Mouse (Mus musculus): Measurements from ENCODE around the gene Cdh12. TPM values are rescaled to one million over a fixed set of nuclear protein-coding genes. Genes with fewer than 3 reads are reported as not detected.
"Not testable (repeated sequence)": the region's sequence is repeated elsewhere in the genome, so short reads cannot be mapped to it uniquely, and the experiment has no call there.

Cdh12 gene
- polyA plus RNA-seq, 1 experiment = not detected

- Histone ChIP-seq H3K27me3 (ENCODE audit: control insufficient read depth, insufficient read depth, low read length) (no peaks in the 10 kb centered on the region), H3K4me3 (ENCODE audit: extremely low read depth, insufficient read depth, insufficient read length) (no peak overlapping the region), H3K27ac (ENCODE audit: insufficient read depth, low read length) (no peak overlapping the region), H3K4me1 (ENCODE audit: control insufficient read depth, insufficient read depth, insufficient read length) (no peaks in the 10 kb centered on the region), H3K36me3 (ENCODE audit: control insufficient read depth, insufficient read depth, low read length) (no peaks in the 10 kb centered on the region)
- DNase-seq (ENCODE audit: low read depth in 1 of 2, low spot score in 2 of 2) = no peak
- 81% methylated on average over 5 of the region's 5 CpGs for WGBS
- TF ChIP-seq POLR2A (IDR thresholded peaks at IDR 0.05; ENCODE audit: low read depth, low read length) = no peak
These were observed 926.4 kb downstream of the Cdh12 start for GRCm38 (mm10) chr15:21375460-21375859.

- WGBS = 75% methylated on average over 3 of the region's 3 CpGs
- H3K4me1 ChIP-seq (ENCODE audit: control insufficient read depth, insufficient read depth, insufficient read length) = no peaks in the 10 kb centered on the region
- no peaks in the 10 kb centered on the region for H3K36me3 ChIP-seq (ENCODE audit: control insufficient read depth, insufficient read depth, low read length)
- no peaks in the 10 kb centered on the region for H3K27me3 ChIP-seq (ENCODE audit: control insufficient read depth, insufficient read depth, low read length)
- no peak overlapping the region for H3K4me3 ChIP-seq (ENCODE audit: extremely low read depth, insufficient read depth, insufficient read length)
- no peak for DNase-seq (ENCODE audit: low read depth in 1 of 2, low spot score in 2 of 2)
- TF ChIP-seq POLR2A (IDR thresholded peaks at IDR 0.05; ENCODE audit: low read depth, low read length) = no peak
- no peak for TF ChIP-seq CTCF (IDR thresholded peaks at IDR 0.05; ENCODE audit: extremely low read depth, insufficient read depth, insufficient read length, insufficient replicate concordance)
- H3K27ac ChIP-seq (ENCODE audit: insufficient read depth, low read length) = no peak overlapping the region
These were observed 926.8 kb downstream of the Cdh12 start for GRCm38 (mm10) chr15:21375871-21376270.

DNA sequence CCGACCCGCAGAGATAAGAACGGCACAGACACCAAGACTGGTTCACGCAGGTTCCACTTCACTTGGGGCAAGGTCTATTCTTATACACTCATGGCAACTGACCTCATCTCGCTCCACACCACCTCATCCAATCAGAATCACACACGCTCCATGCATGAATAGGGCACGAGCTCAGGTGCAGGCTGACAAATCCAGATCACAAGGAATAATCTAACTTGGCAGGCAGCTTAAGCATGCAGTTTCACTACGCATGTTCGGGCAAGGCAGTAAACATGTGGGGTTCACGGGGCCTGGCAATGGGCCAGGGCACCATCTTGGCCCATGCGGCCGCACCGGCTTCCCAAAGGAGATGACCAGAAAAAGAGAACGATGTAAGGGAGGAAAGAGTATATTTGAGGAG lies 942.4 kb downstream of the Cdh12 start:
- H3K27ac ChIP-seq (ENCODE audit: insufficient read depth, low read length); H3K4me3 ChIP-seq (ENCODE audit: extremely low read depth, insufficient read depth, insufficient read length); H3K4me1 ChIP-seq (ENCODE audit: control insufficient read depth, insufficient read depth, insufficient read length); H3K36me3 ChIP-seq (ENCODE audit: control insufficient read depth, insufficient read depth, low read length); H3K27me3 ChIP-seq (ENCODE audit: control insufficient read depth, insufficient read depth, low read length); DNase-seq (ENCODE audit: low read depth in 1 of 2, low spot score in 2 of 2): not testable (repeated sequence)
- 90% methylated on average over 14 of the region's 14 CpGs for WGBS

GRCm38 (mm10) chr15:21393080-21393479 lies 944.0 kb downstream of the Cdh12 start:
- no peaks in the 10 kb centered on the region for H3K4me1 ChIP-seq (ENCODE audit: control insufficient read depth, insufficient read depth, insufficient read length)
- H3K27me3 ChIP-seq (ENCODE audit: control insufficient read depth, insufficient read depth, low read length) = no peaks in the 10 kb centered on the region
- no peaks in the 10 kb centered on the region for H3K36me3 ChIP-seq (ENCODE audit: control insufficient read depth, insufficient read depth, low read length)
- H3K4me3 ChIP-seq (ENCODE audit: extremely low read depth, insufficient read depth, insufficient read length) = no peak overlapping the region
- no peak overlapping the region for H3K27ac ChIP-seq (ENCODE audit: insufficient read depth, low read length)
- 88% methylated on average over 3 of the region's 3 CpGs for WGBS
- no peak for DNase-seq (ENCODE audit: low read depth in 1 of 2, low spot score in 2 of 2)
- TF ChIP-seq POLR2A (IDR thresholded peaks at IDR 0.05; ENCODE audit: low read depth, low read length) (no peak), CTCF (IDR thresholded peaks at IDR 0.05; ENCODE audit: extremely low read depth, insufficient read depth, insufficient read length, insufficient replicate concordance) (no peak)

DNA sequence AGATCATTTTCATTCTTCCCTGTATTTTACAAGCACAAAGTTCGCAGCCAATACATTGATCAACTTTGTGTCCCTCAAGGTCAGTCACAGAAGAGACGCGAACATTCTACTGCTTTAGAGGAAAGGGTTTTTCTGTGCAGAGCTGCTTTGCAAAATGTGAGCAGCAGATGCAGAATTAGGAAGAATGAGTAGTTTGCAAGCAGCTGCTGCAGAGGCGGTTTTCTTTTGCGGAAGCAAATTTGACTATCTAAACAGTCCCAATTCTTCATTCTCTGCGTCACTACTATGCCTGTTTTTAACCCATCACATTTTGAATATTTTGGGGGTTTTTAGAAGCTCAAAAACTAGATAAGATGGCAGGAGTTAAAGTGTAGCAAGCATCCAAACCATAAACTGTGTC lies 956.1 kb downstream of the Cdh12 start:
- Histone ChIP-seq H3K27me3 (ENCODE audit: control insufficient read depth, insufficient read depth, low read length) (no peaks in the 10 kb centered on the region), H3K4me1 (ENCODE audit: control insufficient read depth, insufficient read depth, insufficient read length) (no peaks in the 10 kb centered on the region), H3K27ac (ENCODE audit: insufficient read depth, low read length) (no peak overlapping the region), H3K4me3 (ENCODE audit: extremely low read depth, insufficient read depth, insufficient read length) (no peak overlapping the region), H3K36me3 (ENCODE audit: control insufficient read depth, insufficient read depth, low read length) (no peaks in the 10 kb centered on the region)
- TF ChIP-seq CTCF (IDR thresholded peaks at IDR 0.05; ENCODE audit: extremely low read depth, insufficient read depth, insufficient read length, insufficient replicate concordance) (no peak), POLR2A (IDR thresholded peaks at IDR 0.05; ENCODE audit: low read depth, low read length) (no peak)
- no peak for DNase-seq (ENCODE audit: low read depth in 1 of 2, low spot score in 2 of 2)
- WGBS = 81% methylated on average over 6 of the region's 6 CpGs

DNA sequence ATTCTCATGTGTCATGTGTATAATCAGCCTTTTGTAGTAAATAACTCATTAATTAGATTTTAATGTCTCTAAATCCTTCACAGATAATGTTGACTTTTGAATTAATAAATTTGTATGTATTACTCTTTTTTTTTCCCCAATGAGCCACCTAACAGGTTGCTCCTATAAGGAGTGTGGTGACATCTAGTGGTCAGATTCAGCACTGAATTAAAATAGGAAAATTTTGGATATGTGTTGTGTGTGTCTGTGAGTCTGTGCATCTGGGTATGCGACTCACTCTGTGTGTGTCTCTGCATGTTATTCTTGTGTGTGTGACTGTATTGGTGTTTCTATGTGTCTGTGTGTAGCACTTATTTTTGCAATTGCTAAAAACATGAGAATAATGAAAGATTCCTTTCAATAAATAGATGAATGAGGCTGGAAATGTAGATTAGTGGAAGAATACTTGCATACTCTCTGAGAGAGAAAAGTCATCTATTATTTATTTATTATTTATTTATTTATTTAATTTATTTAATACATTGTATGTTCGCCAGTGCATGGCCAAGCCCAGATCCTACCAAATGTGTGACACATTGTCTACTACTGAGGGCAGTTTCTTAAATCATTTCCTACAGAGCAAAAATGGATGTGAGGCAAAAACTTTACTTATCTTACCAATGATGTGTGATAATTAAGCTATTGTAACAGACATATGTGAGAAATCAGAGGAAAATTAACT lies 958.4 kb downstream of the Cdh12 start:
- Histone ChIP-seq H3K4me3 (ENCODE audit: extremely low read depth, insufficient read depth, insufficient read length) (no peak overlapping the region), H3K36me3 (ENCODE audit: control insufficient read depth, insufficient read depth, low read length) (no peaks in the 10 kb centered on the region), H3K27ac (ENCODE audit: insufficient read depth, low read length) (no peak overlapping the region), H3K27me3 (ENCODE audit: control insufficient read depth, insufficient read depth, low read length) (no peaks in the 10 kb centered on the region), H3K4me1 (ENCODE audit: control insufficient read depth, insufficient read depth, insufficient read length) (no peaks in the 10 kb centered on the region)
- TF ChIP-seq POLR2A (IDR thresholded peaks at IDR 0.05; ENCODE audit: low read depth, low read length) (no peak), CTCF (IDR thresholded peaks at IDR 0.05; ENCODE audit: extremely low read depth, insufficient read depth, insufficient read length, insufficient replicate concordance) (no peak)
- DNase-seq (ENCODE audit: low read depth in 1 of 2, low spot score in 2 of 2) = no peak
- 72% methylated on average over 2 of the region's 2 CpGs for WGBS

DNA sequence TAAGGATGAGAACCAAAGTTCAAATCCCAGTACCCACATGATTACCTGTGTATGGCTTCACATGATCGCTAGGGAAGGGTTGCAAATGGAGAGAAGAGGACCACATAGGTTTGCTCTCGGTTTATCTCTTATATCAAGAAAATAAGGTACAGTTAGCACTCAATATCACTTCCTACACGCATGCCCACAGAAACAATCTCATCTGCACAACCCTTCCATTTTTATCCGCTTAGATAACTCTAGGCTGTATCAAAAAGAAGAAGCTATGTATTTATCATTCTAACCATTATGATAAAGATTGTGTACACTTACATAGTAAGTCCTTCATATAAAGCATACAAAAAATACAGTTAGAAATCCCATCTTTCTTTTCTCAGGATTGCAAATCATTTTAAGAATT lies 988.3 kb downstream of the Cdh12 start:
- DNase-seq (ENCODE audit: low read depth in 1 of 2, low spot score in 2 of 2) = no peak
- H3K36me3 ChIP-seq (ENCODE audit: control insufficient read depth, insufficient read depth, low read length) = no peaks in the 10 kb centered on the region
- WGBS = 79% methylated on average over 4 of the region's 4 CpGs
- TF ChIP-seq POLR2A (IDR thresholded peaks at IDR 0.05; ENCODE audit: low read depth, low read length) (no peak), CTCF (IDR thresholded peaks at IDR 0.05; ENCODE audit: extremely low read depth, insufficient read depth, insufficient read length, insufficient replicate concordance) (no peak)
- H3K4me1 ChIP-seq (ENCODE audit: control insufficient read depth, insufficient read depth, insufficient read length) = no peaks in the 10 kb centered on the region
- H3K4me3 ChIP-seq (ENCODE audit: extremely low read depth, insufficient read depth, insufficient read length) = no peak overlapping the region
- H3K27ac ChIP-seq (ENCODE audit: insufficient read depth, low read length) = no peak overlapping the region
- H3K27me3 ChIP-seq (ENCODE audit: control insufficient read depth, insufficient read depth, low read length) = no peaks in the 10 kb centered on the region

Data from spleen, adult 2 months (tissue).